Mouse (Mus musculus): Measurements from ENCODE around the gene Vma21-ps.

DNA sequence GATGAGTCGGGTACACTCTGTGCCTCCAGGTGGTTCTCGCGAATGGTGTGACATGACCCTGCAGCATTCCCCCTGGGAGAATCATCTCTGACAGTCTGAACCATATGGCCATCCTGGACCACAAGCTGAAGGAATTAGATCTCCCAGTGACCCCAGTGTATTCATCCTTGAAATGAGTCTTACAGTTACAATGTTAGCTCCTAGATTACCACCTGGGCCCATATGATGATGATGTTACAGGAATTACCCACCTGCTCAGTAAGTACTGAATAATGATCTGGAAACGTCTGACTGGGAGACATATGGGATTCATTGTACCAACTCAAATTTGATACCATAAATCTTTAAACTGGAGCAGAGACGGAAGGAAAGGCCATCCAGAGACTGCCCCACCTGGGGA is 29.4 kb upstream of the Vma21-ps start:
- TF ChIP-seq CTCF (IDR thresholded peaks at IDR 0.05; ENCODE audit: extremely low read depth, insufficient read length, insufficient replicate concordance, low read depth, low read length) (no peak), POLR2A (IDR thresholded peaks at IDR 0.05; ENCODE audit: low read depth, low read length) (no peak)
